Mouse (Mus musculus) forebrain, embryonic 13.5 days (tissue): Measurements from ENCODE around the gene Plac1. TPM values are rescaled to one million over a fixed set of nuclear protein-coding genes. Genes with fewer than 3 reads are reported as not detected.

Experiments used
- ATAC-seq: fragments of 200-750 bp; cut with Nextera tagmentation; 2 replicates; pipeline ENCODE4 v1.8.0; 2017
- H3K27ac ChIP-seq: fragments of 300-500 bp; sonication (generic); 2 replicates; pipeline ENCODE4 v1.5.1; 2015; ENCODE audit warnings: inconsistent platforms, mild to moderate bottlenecking, moderate library complexity
- H3K27me3 ChIP-seq: fragments of 300-500 bp; sonication (generic); 2 replicates; pipeline ENCODE4 v1.6.1; 2015; ENCODE audit warnings: mild to moderate bottlenecking, inconsistent platforms
- H3K36me3 ChIP-seq: fragments of 300-500 bp; sonication (generic); 2 replicates; pipeline ENCODE4 v1.6.1; 2015; ENCODE audit warnings: mild to moderate bottlenecking, inconsistent platforms; ENCODE audit not compliant: poor library complexity, severe bottlenecking
- H3K4me1 ChIP-seq: fragments of 300-500 bp; sonication (generic); 2 replicates; pipeline ENCODE4 v1.6.1; 2015; ENCODE audit warnings: inconsistent platforms
- H3K4me2 ChIP-seq: fragments of 300-500 bp; sonication (generic); 2 replicates; pipeline ENCODE4 v1.6.1; 2015; ENCODE audit warnings: inconsistent platforms, mild to moderate bottlenecking, moderate library complexity
- H3K4me3 ChIP-seq: fragments of 300-500 bp; sonication (generic); 2 replicates; pipeline ENCODE4 v1.5.1; 2015; ENCODE audit warnings: mild to moderate bottlenecking, inconsistent platforms
- H3K9ac ChIP-seq: fragments of 300-500 bp; sonication (generic); 2 replicates; pipeline ENCODE4 v1.6.1; 2015; ENCODE audit warnings: mild to moderate bottlenecking, inconsistent platforms
- H3K9me3 ChIP-seq: fragments of 300-500 bp; sonication (generic); replicated peaks from 2 replicates; pipeline ENCODE4 v1.6.1; 2016; ENCODE audit warnings: inconsistent platforms
- WGBS: fragments of 180-500 bp; shearing (Covaris S2); methylation state at CpG from one replicate; pipeline ENCODE4 v1.1.7; 2015; 5-methylcytosine and 5-hydroxymethylcytosine counted together
- polyA plus RNA-seq: library from polyadenylated mRNA; unstranded; fragments of >200 nt; fragmentation: Nextera tagmentation; extraction: Ambion mirVana; gene quantifications from 2 replicates; pipeline ENCODE4 v1.2.1, GENCODE M21; 2015

The Plac1 gene
- polyA plus RNA-seq, 1 experiment from 2014 or later, result 1.0 TPM

GRCm38 (mm10) chrX:53056627-53057026, 183.3 kb downstream of the Plac1 start:
- Histone ChIP-seq H3K4me1 (peaks cover 14% of the 10 kb centered on the region), H3K27ac (peak overlapping the region; percentile 57), H3K4me2 (peak overlapping the region; percentile 61), H3K27me3 (no peaks in the 10 kb centered on the region), H3K4me3 (peak overlapping the region; percentile 52), H3K9ac (peak overlapping the region; percentile 69), H3K9me3 (no peaks in the 10 kb centered on the region), H3K36me3 (no peaks in the 10 kb centered on the region)
- 24% methylated on average over 25 of the region's 33 CpGs for WGBS
- ATAC-seq, result no peak; the same call in 1 of the 2 replicates

GRCm38 (mm10) chrX:53055771-53056170, 184.1 kb downstream of the Plac1 start:
- no peak for ATAC-seq
- WGBS, result 10% methylated on average over 9 of the region's 9 CpGs
- H3K36me3 ChIP-seq, result no peaks in the 10 kb centered on the region
- H3K4me1 ChIP-seq, result peaks cover 18% of the 10 kb centered on the region
- H3K27ac ChIP-seq, result no peak overlapping the region
- peak overlapping the region; percentile 69; the same call in 1 of the 2 replicates for H3K9ac ChIP-seq
- H3K4me3 ChIP-seq, result peak overlapping the region; percentile 52
- peak overlapping the region; percentile 61 for H3K4me2 ChIP-seq
- no peaks in the 10 kb centered on the region for H3K9me3 ChIP-seq
- H3K27me3 ChIP-seq, result no peaks in the 10 kb centered on the region

- ATAC-seq, result no peak
- H3K27ac ChIP-seq, result no peak overlapping the region
- no peak overlapping the region for H3K9ac ChIP-seq
- no peaks in the 10 kb centered on the region for H3K9me3 ChIP-seq
- no peak overlapping the region for H3K4me2 ChIP-seq
- peaks cover 18% of the 10 kb centered on the region for H3K4me1 ChIP-seq
- H3K4me3 ChIP-seq, result no peak overlapping the region
- H3K36me3 ChIP-seq, result no peaks in the 10 kb centered on the region
- no peaks in the 10 kb centered on the region for H3K27me3 ChIP-seq
- WGBS, result 64% methylated on average over 5 of the region's 5 CpGs
Measured at GRCm38 (mm10) chrX:53053885-53054284, 186.0 kb downstream of the Plac1 start.

GRCm38 (mm10) chrX:53052652-53053500, 187.0 kb downstream of the Plac1 start:
- Histone ChIP-seq H3K27me3 (no peaks in the 10 kb centered on the region), H3K4me2 (peak overlapping the region; percentile 25), H3K36me3 (no peaks in the 10 kb centered on the region), H3K9ac (no peak overlapping the region), H3K27ac (no peak overlapping the region), H3K9me3 (no peaks in the 10 kb centered on the region), H3K4me1 (peaks cover 11% of the 10 kb centered on the region; the same call in 1 of the 2 replicates), H3K4me3 (no peak overlapping the region)
- WGBS, result 25% methylated on average over 13 of the region's 13 CpGs
- ATAC-seq, result no peak

- Histone ChIP-seq H3K9ac (no peak overlapping the region), H3K27me3 (no peaks in the 10 kb centered on the region), H3K4me1 (peaks cover 11% of the 10 kb centered on the region; the same call in 1 of the 2 replicates), H3K4me3 (peak overlapping the region; percentile 20; the same call in 1 of the 2 replicates), H3K9me3 (no peaks in the 10 kb centered on the region), H3K27ac (no peak overlapping the region), H3K36me3 (no peaks in the 10 kb centered on the region), H3K4me2 (peak overlapping the region; percentile 51)
- 0 out of 2 replicates have a peak, but pooled peaks have one; percentile 48 for ATAC-seq
- 20% methylated on average over 7 of the region's 9 CpGs for WGBS
Measured at GRCm38 (mm10) chrX:53050353-53050752, 189.6 kb downstream of the Plac1 start.

- H3K27ac ChIP-seq, result no peak overlapping the region
- no peak overlapping the region for H3K9ac ChIP-seq
- H3K4me1 ChIP-seq, result peaks cover 11% of the 10 kb centered on the region; the same call in 1 of the 2 replicates
- H3K4me3 ChIP-seq, result no peak overlapping the region
- H3K36me3 ChIP-seq, result no peaks in the 10 kb centered on the region
- 36% methylated on average over 4 of the region's 4 CpGs for WGBS
- H3K27me3 ChIP-seq, result no peaks in the 10 kb centered on the region
- no peak for ATAC-seq
- H3K9me3 ChIP-seq, result no peaks in the 10 kb centered on the region
- H3K4me2 ChIP-seq, result no peak overlapping the region
Measured at GRCm38 (mm10) chrX:53049196-53049595, 190.7 kb downstream of the Plac1 start.

GRCm38 (mm10) chrX:53046911-53047310, 193.0 kb downstream of the Plac1 start:
- H3K4me2 ChIP-seq, result no peak overlapping the region
- WGBS, result 71% methylated on average over 2 of the region's 2 CpGs
- H3K9ac ChIP-seq, result no peak overlapping the region
- H3K4me3 ChIP-seq, result no peak overlapping the region
- no peak overlapping the region for H3K27ac ChIP-seq
- no peaks in the 10 kb centered on the region for H3K36me3 ChIP-seq
- H3K4me1 ChIP-seq, result 0 out of 2 replicates have a peak, but pooled peaks cover 5% of the 10 kb centered on the region
- no peaks in the 10 kb centered on the region for H3K27me3 ChIP-seq
- no peaks in the 10 kb centered on the region for H3K9me3 ChIP-seq
- ATAC-seq, result no peak

- no peak for ATAC-seq
- no peak overlapping the region for H3K4me2 ChIP-seq
- 0 out of 2 replicates have a peak, but pooled peaks cover 1% of the 10 kb centered on the region for H3K4me1 ChIP-seq
- H3K36me3 ChIP-seq, result no peaks in the 10 kb centered on the region
- 74% methylated on average over 4 of the region's 4 CpGs for WGBS
- H3K9me3 ChIP-seq, result no peaks in the 10 kb centered on the region
- no peak overlapping the region for H3K27ac ChIP-seq
- no peaks in the 10 kb centered on the region for H3K27me3 ChIP-seq
- no peak overlapping the region for H3K9ac ChIP-seq
- H3K4me3 ChIP-seq, result no peak overlapping the region
Measured at GRCm38 (mm10) chrX:53046033-53046432, 193.9 kb downstream of the Plac1 start.

GRCm38 (mm10) chrX:53045187-53045903, 194.6 kb downstream of the Plac1 start:
- H3K4me3 ChIP-seq, result no peak overlapping the region
- H3K4me1 ChIP-seq, result no peaks in the 10 kb centered on the region
- H3K27me3 ChIP-seq, result no peaks in the 10 kb centered on the region
- no peak overlapping the region for H3K4me2 ChIP-seq
- peak; percentile 58; the same call in 1 of the 2 replicates for ATAC-seq
- no peaks in the 10 kb centered on the region for H3K9me3 ChIP-seq
- H3K27ac ChIP-seq, result peak overlapping the region; percentile 19; the same call in 1 of the 2 replicates
- H3K9ac ChIP-seq, result no peak overlapping the region
- WGBS, result 52% methylated on average over 10 of the region's 10 CpGs
- H3K36me3 ChIP-seq, result no peaks in the 10 kb centered on the region

GRCm38 (mm10) chrX:53041006-53041405, 198.9 kb downstream of the Plac1 start:
- H3K9me3 ChIP-seq, result no peaks in the 10 kb centered on the region
- WGBS, result 67% methylated on average over 6 of the region's 6 CpGs
- H3K9ac ChIP-seq, result no peak overlapping the region
- no peaks in the 10 kb centered on the region for H3K27me3 ChIP-seq
- no peak overlapping the region for H3K4me2 ChIP-seq
- no peak overlapping the region for H3K4me3 ChIP-seq
- H3K36me3 ChIP-seq, result no peaks in the 10 kb centered on the region
- no peak for ATAC-seq
- H3K27ac ChIP-seq, result no peak overlapping the region
- no peaks in the 10 kb centered on the region for H3K4me1 ChIP-seq

GRCm38 (mm10) chrX:53040138-53040537, 199.8 kb downstream of the Plac1 start:
- no peak overlapping the region for H3K27ac ChIP-seq
- H3K27me3 ChIP-seq, result no peaks in the 10 kb centered on the region
- H3K9ac ChIP-seq, result no peak overlapping the region
- H3K4me2 ChIP-seq, result no peak overlapping the region
- no peaks in the 10 kb centered on the region for H3K4me1 ChIP-seq
- H3K36me3 ChIP-seq, result no peaks in the 10 kb centered on the region
- H3K9me3 ChIP-seq, result no peaks in the 10 kb centered on the region
- H3K4me3 ChIP-seq, result no peak overlapping the region
- no peak for ATAC-seq
- 91% methylated on average over 6 of the region's 6 CpGs for WGBS

GRCm38 (mm10) chrX:53039651-53040050, 200.3 kb downstream of the Plac1 start:
- Histone ChIP-seq H3K4me1 (no peaks in the 10 kb centered on the region), H3K4me3 (no peak overlapping the region), H3K27ac (no peak overlapping the region), H3K9ac (no peak overlapping the region), H3K27me3 (no peaks in the 10 kb centered on the region), H3K36me3 (no peaks in the 10 kb centered on the region), H3K4me2 (no peak overlapping the region), H3K9me3 (no peaks in the 10 kb centered on the region)
- ATAC-seq, result no peak
- 64% methylated on average over 5 of the region's 5 CpGs for WGBS
